In genomic region chr14:77587182-77587581, GRCm38 (mm10) we compare ENCODE assay signal across 19 mouse cellular contexts.
"Had no signal": no experiment of that assay in that cellular context is flagged by ENCODE, and none has a peak within 500 bp of the region (broad histone marks: within the 10 kb centered on the region; RNA-seq: fewer than 3 reads in every experiment).

No protein-coding gene starts in this region.

- H3K9ac ChIP-seq: limb, embryonic 12.5 days; limb, embryonic 15.5 days; lung, embryonic 14.5 days; midbrain, embryonic 12.5 days; midbrain, embryonic 15.5 days; neural tube, embryonic 12.5 days; neural tube, embryonic 15.5 days had no signal

- H3K9me3 ChIP-seq: limb, embryonic 12.5 days; limb, embryonic 15.5 days; midbrain, embryonic 12.5 days; midbrain, embryonic 15.5 days; neural tube, embryonic 12.5 days; neural tube, embryonic 15.5 days had no signal

- ATAC-seq: hindbrain, postnatal 0 days; inflammation-experienced regulatory T-cells, adult 6 months; intestine, embryonic 16.5 days; lung, postnatal 0 days; midbrain, embryonic 15.5 days had no signal

- H3K27ac ChIP-seq: hindbrain, postnatal 0 days; limb, embryonic 12.5 days; limb, embryonic 15.5 days; macrophage; midbrain, embryonic 12.5 days; midbrain, embryonic 15.5 days; neural tube, embryonic 12.5 days; neural tube, embryonic 15.5 days; stomach, postnatal 0 days had no signal

- H3K4me2 ChIP-seq: limb, embryonic 12.5 days; limb, embryonic 15.5 days; lung, embryonic 14.5 days; midbrain, embryonic 12.5 days; midbrain, embryonic 15.5 days; neural tube, embryonic 12.5 days; neural tube, embryonic 15.5 days had no signal

- H3K4me1 ChIP-seq: midbrain, embryonic 15.5 days had no signal

- H3K27me3 ChIP-seq: limb, embryonic 15.5 days; midbrain, embryonic 12.5 days; midbrain, embryonic 15.5 days; neural tube, embryonic 12.5 days; neural tube, embryonic 15.5 days had no signal

- H3K4me3 ChIP-seq: limb, embryonic 12.5 days; limb, embryonic 15.5 days; midbrain, embryonic 12.5 days; midbrain, embryonic 15.5 days; neural tube, embryonic 12.5 days; neural tube, embryonic 15.5 days had no signal

- H3K36me3 ChIP-seq: limb, embryonic 12.5 days; limb, embryonic 15.5 days; midbrain, embryonic 12.5 days; midbrain, embryonic 15.5 days; neural tube, embryonic 12.5 days; neural tube, embryonic 15.5 days had no signal

- DNase-seq: left cerebral cortex, postnatal 4 days; lung, embryonic 14.5 days; right cerebral cortex, adult 18-20 months; right cerebral cortex, postnatal 14 days; right cerebral cortex, postnatal 4 days; thymus, adult 2 months; thymus, postnatal 14 days had no signal
